Mouse (Mus musculus) stomach, adult 2 months (tissue): ENCODE measurements around the gene Mcm3. TPM values are rescaled to one million over a fixed set of nuclear protein-coding genes. Genes with fewer than 3 reads are reported as not detected.

Source experiments
- polyA plus RNA-seq: library from polyadenylated mRNA; depleted of rRNA; stranded (reverse); fragments of >200 nt; gene quantifications from 2 replicates; pipeline ENCODE4 v1.2.3, GENCODE M21; 2012; rRNA removed

Mcm3 gene
- 2.9 and 4.2 TPM in 2 replicates for polyA plus RNA-seq

GRCm38 (mm10) chr1:20819771-20820605 lies at the start of gene Mcm3:
Mcm3 (minus strand) TSS chr1:20820312.

GRCm38 (mm10) chr1:20790517-20790916 lies 29.6 kb downstream of the Mcm3 start, which contains the start of gene Il17f:
Il17f (minus strand) TSS chr1:20790617.

Other genes starting within 250 kb of the Mcm3 start
- gene Pkhd1, start 202.2 kb downstream of the Mcm3 start, polyA plus RNA-seq, result 0.06 and 0.19 TPM in 2 replicates
- not detected in 2 replicates for gene Il17a, start 89.4 kb downstream of the Mcm3 start, polyA plus RNA-seq
- not detected in 2 replicates for gene Il17f, start 29.7 kb downstream of the Mcm3 start, polyA plus RNA-seq
- gene Paqr8, start 70.3 kb upstream of the Mcm3 start, polyA plus RNA-seq, result 37.3 and 41.6 TPM in 2 replicates
- gene Efhc1, start 131.3 kb upstream of the Mcm3 start, polyA plus RNA-seq, result 0.29 and 0.55 TPM in 2 replicates